Mouse (Mus musculus): Measurements from ENCODE around the gene Stxbp6. TPM values are rescaled to one million over a fixed set of nuclear protein-coding genes. Genes with fewer than 3 reads are reported as not detected.

Gene Stxbp6
- polyA plus RNA-seq, 1 experiment: 0.08 TPM

GRCm38 (mm10) chr12:44865442-44865841, 209.1 kb downstream of the Stxbp6 start:
- TF ChIP-seq CTCF (IDR thresholded peaks at IDR 0.05; ENCODE audit: control insufficient read depth, insufficient read depth, insufficient read length) (no peak), FOSL1 (IDR thresholded peaks at IDR 0.05; ENCODE audit: insufficient read depth, low read length, poor library complexity, severe bottlenecking) (no peak), MAX (IDR thresholded peaks at IDR 0.05) (no peak), USF1 (IDR thresholded peaks at IDR 0.05; ENCODE audit: low read depth) (no peak), MYOG (IDR thresholded peaks at IDR 0.05; ENCODE audit: control insufficient read depth, extremely low read depth, insufficient read length) (no peak), CEBPB (IDR thresholded peaks at IDR 0.05; ENCODE audit: low read depth) (no peak), MYOD1 (IDR thresholded peaks at IDR 0.05; ENCODE audit: control insufficient read depth, insufficient read length, low read depth) (no peak)
- H3K79me2 ChIP-seq (ENCODE audit: control insufficient read depth, insufficient read depth): no peaks in the 10 kb centered on the region
- no peak overlapping the region for H3ac ChIP-seq (ENCODE audit: control insufficient read depth, insufficient read length, low read depth)
- no peak overlapping the region for H3K4me3 ChIP-seq (ENCODE audit: insufficient read depth, poor library complexity, severe bottlenecking)
- no peaks in the 10 kb centered on the region for H3K36me3 ChIP-seq (ENCODE audit: control insufficient read depth, insufficient read depth)
- H3K27me3 ChIP-seq (ENCODE audit: control insufficient read depth, insufficient read depth, insufficient read length): no peaks in the 10 kb centered on the region
- H3K79me3 ChIP-seq (ENCODE audit: low read depth): no peaks in the 10 kb centered on the region

- Histone ChIP-seq H3K27me3 (ENCODE audit: control insufficient read depth, insufficient read depth, insufficient read length) (no peaks in the 10 kb centered on the region), H3ac (ENCODE audit: control insufficient read depth, insufficient read length, low read depth) (no peak overlapping the region), H3K4me3 (ENCODE audit: insufficient read depth, poor library complexity, severe bottlenecking) (no peak overlapping the region), H3K79me2 (ENCODE audit: control insufficient read depth, insufficient read depth) (no peaks in the 10 kb centered on the region), H3K79me3 (ENCODE audit: low read depth) (no peaks in the 10 kb centered on the region), H3K36me3 (ENCODE audit: control insufficient read depth, insufficient read depth) (no peaks in the 10 kb centered on the region)
- TF ChIP-seq CEBPB (IDR thresholded peaks at IDR 0.05; ENCODE audit: low read depth) (no peak), MYOD1 (IDR thresholded peaks at IDR 0.05; ENCODE audit: control insufficient read depth, insufficient read length, low read depth) (no peak), MAX (IDR thresholded peaks at IDR 0.05) (no peak), FOSL1 (IDR thresholded peaks at IDR 0.05; ENCODE audit: insufficient read depth, low read length, poor library complexity, severe bottlenecking) (no peak), MYOG (IDR thresholded peaks at IDR 0.05; ENCODE audit: control insufficient read depth, extremely low read depth, insufficient read length) (no peak), CTCF (IDR thresholded peaks at IDR 0.05; ENCODE audit: control insufficient read depth, insufficient read depth, insufficient read length) (no peak), USF1 (IDR thresholded peaks at IDR 0.05; ENCODE audit: low read depth) (no peak)
Measured at GRCm38 (mm10) chr12:44859454-44859853, 215.1 kb downstream of the Stxbp6 start.

- TF ChIP-seq FOSL1 (IDR thresholded peaks at IDR 0.05; ENCODE audit: insufficient read depth, low read length, poor library complexity, severe bottlenecking) (no peak), CEBPB (IDR thresholded peaks at IDR 0.05; ENCODE audit: low read depth) (no peak), USF1 (IDR thresholded peaks at IDR 0.05; ENCODE audit: low read depth) (no peak), CTCF (IDR thresholded peaks at IDR 0.05; ENCODE audit: control insufficient read depth, insufficient read depth, insufficient read length) (no peak), MAX (IDR thresholded peaks at IDR 0.05) (no peak), MYOD1 (IDR thresholded peaks at IDR 0.05; ENCODE audit: control insufficient read depth, insufficient read length, low read depth) (no peak), MYOG (IDR thresholded peaks at IDR 0.05; ENCODE audit: control insufficient read depth, extremely low read depth, insufficient read length) (no peak)
- no peak overlapping the region for H3K4me3 ChIP-seq (ENCODE audit: insufficient read depth, poor library complexity, severe bottlenecking)
- H3K27me3 ChIP-seq (ENCODE audit: control insufficient read depth, insufficient read depth, insufficient read length): no peaks in the 10 kb centered on the region
- H3K79me3 ChIP-seq (ENCODE audit: low read depth): no peaks in the 10 kb centered on the region
- no peaks in the 10 kb centered on the region for H3K79me2 ChIP-seq (ENCODE audit: control insufficient read depth, insufficient read depth)
- no peak overlapping the region for H3ac ChIP-seq (ENCODE audit: control insufficient read depth, insufficient read length, low read depth)
- H3K36me3 ChIP-seq (ENCODE audit: control insufficient read depth, insufficient read depth): no peaks in the 10 kb centered on the region
Measured at GRCm38 (mm10) chr12:44858110-44858885, 216.2 kb downstream of the Stxbp6 start.

- TF ChIP-seq FOSL1 (IDR thresholded peaks at IDR 0.05; ENCODE audit: insufficient read depth, low read length, poor library complexity, severe bottlenecking) (no peak), MYOG (IDR thresholded peaks at IDR 0.05; ENCODE audit: control insufficient read depth, extremely low read depth, insufficient read length) (no peak), MYOD1 (IDR thresholded peaks at IDR 0.05; ENCODE audit: control insufficient read depth, insufficient read length, low read depth) (no peak), MAX (IDR thresholded peaks at IDR 0.05) (no peak), USF1 (IDR thresholded peaks at IDR 0.05; ENCODE audit: low read depth) (no peak), CEBPB (IDR thresholded peaks at IDR 0.05; ENCODE audit: low read depth) (no peak), CTCF (IDR thresholded peaks at IDR 0.05; ENCODE audit: control insufficient read depth, insufficient read depth, insufficient read length) (no peak)
- Histone ChIP-seq H3K4me3 (ENCODE audit: insufficient read depth, poor library complexity, severe bottlenecking) (no peak overlapping the region), H3K79me3 (ENCODE audit: low read depth) (no peaks in the 10 kb centered on the region), H3K27me3 (ENCODE audit: control insufficient read depth, insufficient read depth, insufficient read length) (no peaks in the 10 kb centered on the region), H3ac (ENCODE audit: control insufficient read depth, insufficient read length, low read depth) (no peak overlapping the region), H3K36me3 (ENCODE audit: control insufficient read depth, insufficient read depth) (no peaks in the 10 kb centered on the region), H3K79me2 (ENCODE audit: control insufficient read depth, insufficient read depth) (no peaks in the 10 kb centered on the region)
Measured at GRCm38 (mm10) chr12:44852024-44852423, 222.5 kb downstream of the Stxbp6 start.

- Histone ChIP-seq H3K36me3 (ENCODE audit: control insufficient read depth, insufficient read depth) (no peaks in the 10 kb centered on the region), H3K27me3 (ENCODE audit: control insufficient read depth, insufficient read depth, insufficient read length) (no peaks in the 10 kb centered on the region), H3ac (ENCODE audit: control insufficient read depth, insufficient read length, low read depth) (no peak overlapping the region), H3K79me3 (ENCODE audit: low read depth) (no peaks in the 10 kb centered on the region), H3K4me3 (ENCODE audit: insufficient read depth, poor library complexity, severe bottlenecking) (no peak overlapping the region), H3K79me2 (ENCODE audit: control insufficient read depth, insufficient read depth) (no peaks in the 10 kb centered on the region)
- no peak for TF ChIP-seq FOSL1 (IDR thresholded peaks at IDR 0.05; ENCODE audit: insufficient read depth, low read length, poor library complexity, severe bottlenecking)
- no peak for TF ChIP-seq MYOG (IDR thresholded peaks at IDR 0.05; ENCODE audit: control insufficient read depth, extremely low read depth, insufficient read length)
- no peak for TF ChIP-seq CTCF (IDR thresholded peaks at IDR 0.05; ENCODE audit: control insufficient read depth, insufficient read depth, insufficient read length)
- TF ChIP-seq USF1 (IDR thresholded peaks at IDR 0.05; ENCODE audit: low read depth): no peak
- no peak for TF ChIP-seq CEBPB (IDR thresholded peaks at IDR 0.05; ENCODE audit: low read depth)
- TF ChIP-seq MYOD1 (IDR thresholded peaks at IDR 0.05; ENCODE audit: control insufficient read depth, insufficient read length, low read depth): no peak
- no peak for TF ChIP-seq MAX (IDR thresholded peaks at IDR 0.05)
Measured at GRCm38 (mm10) chr12:44850516-44850915, 224.0 kb downstream of the Stxbp6 start.
